Mouse (Mus musculus) cerebellum, adult 11-12 months (tissue): ENCODE results near the gene Phka2.
A peak's percentile ranks its signal among the peaks of the same experiment; 100 is the strongest.

ENCODE experiments used
- DNase-seq: peaks from one replicate; pipeline ENCODE4 v3.0.0; 2022

Phka2 gene

GRCm38 (mm10) chrX:160502048-160503041 is at the start of gene Phka2:
Gene Phka2, plus strand, starts transcription at chrX:160502166.
- DNase-seq, result peak; percentile 84

DNA sequence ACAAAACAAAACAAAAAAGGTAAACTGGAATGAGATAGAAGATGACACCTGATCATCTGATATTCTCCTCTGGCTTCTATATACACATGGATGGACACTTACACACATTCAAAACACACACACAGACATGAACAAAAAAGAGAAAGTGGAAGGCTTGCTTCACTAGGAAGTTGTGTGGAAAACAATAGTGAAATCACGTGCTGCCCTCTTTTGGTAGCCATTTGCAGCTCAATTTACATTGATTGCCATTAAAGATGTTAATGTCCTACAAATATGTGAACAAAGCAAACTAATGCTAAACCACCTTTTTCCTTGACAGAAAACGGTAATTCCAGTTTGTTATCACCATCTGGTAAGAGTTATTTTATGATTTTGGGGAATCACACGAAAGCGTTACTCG is 46.3 kb upstream of the Phka2 start:
- DNase-seq, result no peak

- no peak for DNase-seq
Measured at GRCm38 (mm10) chrX:160471257-160471786, 30.6 kb upstream of the Phka2 start.

GRCm38 (mm10) chrX:160489784-160490183 is 12.2 kb upstream of the Phka2 start:
- no peak for DNase-seq

GRCm38 (mm10) chrX:160494333-160494732 is 7.6 kb upstream of the Phka2 start:
- DNase-seq, result no peak

- DNase-seq, result no peak
Measured at GRCm38 (mm10) chrX:160494921-160495320, 7.0 kb upstream of the Phka2 start.

GRCm38 (mm10) chrX:160496473-160496872 is 5.5 kb upstream of the Phka2 start:
- no peak for DNase-seq

GRCm38 (mm10) chrX:160501095-160501494 is 871 bp upstream of the Phka2 start:
- no peak for DNase-seq

DNA sequence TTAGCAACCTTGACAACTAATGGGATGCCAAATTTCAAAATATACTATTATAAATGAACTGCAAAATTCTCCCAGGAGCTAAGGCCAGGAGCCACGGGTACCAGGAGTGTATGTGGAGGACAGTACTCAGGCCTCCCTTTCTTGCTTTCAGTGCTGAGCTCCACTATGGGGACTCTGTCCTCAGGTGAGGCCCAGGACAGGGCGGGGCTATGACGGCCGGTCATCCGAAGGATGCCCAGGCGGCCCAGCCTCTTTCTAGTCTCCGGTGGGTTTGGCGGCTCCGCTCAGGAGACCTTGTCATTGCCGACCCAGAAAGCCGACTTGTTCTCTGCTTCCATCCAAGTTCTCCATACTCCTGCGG is 299 bp upstream of the Phka2 start:
- no peak for DNase-seq

GRCm38 (mm10) chrX:160509046-160509445 is 7.1 kb downstream of the Phka2 start:
- DNase-seq, result no peak

DNA sequence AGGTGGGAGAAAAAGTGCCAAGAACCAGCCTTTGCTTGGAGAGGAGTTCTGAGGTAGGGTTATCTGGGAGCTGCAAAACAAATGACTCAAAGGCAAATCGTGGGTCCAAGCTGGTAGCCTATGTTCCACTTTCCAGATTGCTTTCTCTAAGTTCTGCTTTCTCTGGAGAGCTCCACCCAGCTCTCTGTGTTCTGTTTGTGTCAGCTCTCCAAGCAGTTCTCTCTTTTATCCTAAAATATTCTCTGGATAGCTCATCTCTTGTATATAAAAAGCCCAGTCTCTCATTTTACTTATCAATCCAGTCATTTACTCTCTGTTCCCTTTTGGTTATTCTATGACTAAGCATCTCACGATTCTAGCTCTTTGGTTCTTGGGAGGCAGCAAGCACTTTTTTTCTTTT is 8.2 kb downstream of the Phka2 start:
- no peak for DNase-seq

GRCm38 (mm10) chrX:160516027-160516426 is 14.1 kb downstream of the Phka2 start:
- DNase-seq, result no peak

DNA sequence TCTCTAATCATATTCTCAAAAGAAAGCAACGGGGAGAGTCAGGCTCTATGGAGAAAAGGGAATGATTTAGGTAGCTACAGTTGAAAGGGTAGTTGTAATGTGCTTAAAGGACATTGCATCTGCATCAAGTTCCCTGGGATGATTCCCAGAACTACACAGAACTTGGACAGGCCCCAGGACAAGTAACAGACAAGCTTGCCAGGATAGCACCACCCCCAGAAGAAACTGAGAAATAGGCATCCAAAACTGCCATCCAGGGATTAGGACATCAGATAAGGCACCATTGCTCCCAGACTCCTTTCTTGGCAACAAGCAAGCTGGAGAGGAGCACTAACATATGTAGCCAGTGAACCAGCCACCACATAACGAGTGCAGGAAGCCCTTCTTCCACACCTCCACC is 40.8 kb downstream of the Phka2 start:
- DNase-seq, result no peak

DNA sequence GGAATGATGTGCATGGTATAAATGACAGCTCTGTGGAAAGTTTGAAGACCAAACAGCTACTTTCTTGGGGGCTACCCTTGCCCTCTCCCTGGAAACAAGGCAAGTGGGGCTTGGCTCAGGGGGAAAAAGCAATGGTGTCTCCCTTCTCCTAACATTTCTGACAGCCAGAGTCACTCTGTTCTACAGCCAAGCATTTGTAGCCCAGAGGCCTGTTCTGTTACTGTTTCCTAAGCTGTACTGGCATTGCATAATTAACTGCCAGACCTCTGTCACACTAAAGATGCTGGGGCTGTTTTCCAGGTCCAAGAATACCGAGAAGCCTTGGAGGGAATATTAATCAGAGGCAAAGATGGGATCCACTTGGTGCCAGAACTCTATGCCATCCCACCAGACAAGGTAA is 46.9 kb downstream of the Phka2 start:
- DNase-seq, result no peak

DNA sequence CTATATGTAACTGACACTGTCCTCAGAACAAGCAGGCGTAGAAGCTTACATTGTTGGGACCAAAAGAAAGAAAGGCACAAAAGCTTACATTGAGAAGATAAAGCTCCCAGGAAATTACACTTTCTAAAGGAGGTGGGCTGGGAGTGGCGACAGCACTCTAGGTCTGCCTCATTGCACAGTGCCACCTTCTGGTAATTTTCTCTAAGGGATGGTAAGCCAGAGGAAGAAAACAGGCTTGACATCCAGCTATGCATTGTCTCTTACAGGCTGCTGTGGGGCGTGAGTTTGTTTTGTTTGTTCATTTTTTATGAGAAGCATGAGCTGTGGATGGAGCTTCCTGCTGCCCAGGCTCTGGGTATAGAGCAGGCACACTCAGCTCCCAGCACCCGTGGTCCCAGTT is 50.1 kb downstream of the Phka2 start:
- DNase-seq, result no peak

- no peak for DNase-seq
Measured at GRCm38 (mm10) chrX:160583589-160583988, 81.6 kb downstream of the Phka2 start.

GRCm38 (mm10) chrX:160584148-160584838 is 82.3 kb downstream of the Phka2 start:
- DNase-seq, result no peak

- no peak for DNase-seq
Measured at GRCm38 (mm10) chrX:160585110-160585509, 83.1 kb downstream of the Phka2 start.

- DNase-seq, result no peak
Measured at GRCm38 (mm10) chrX:160588523-160588922, 86.6 kb downstream of the Phka2 start.

- no peak for DNase-seq
Measured at GRCm38 (mm10) chrX:160590147-160590546, 88.2 kb downstream of the Phka2 start.

GRCm38 (mm10) chrX:160592933-160593332 is 91.0 kb downstream of the Phka2 start:
- no peak for DNase-seq

- DNase-seq, result no peak
Measured at GRCm38 (mm10) chrX:160598055-160598454, 96.1 kb downstream of the Phka2 start.

GRCm38 (mm10) chrX:160598562-160599458 is 96.8 kb downstream of the Phka2 start:
- no peak for DNase-seq
